Mouse (Mus musculus) ZHBTc4 (cell line): ENCODE data around the gene Ttll6.
"Not testable (repeated sequence)": the region's sequence is repeated elsewhere in the genome, so short reads cannot be mapped to it uniquely, and the experiment has no call there.

Experiments used
- DNase-seq: peaks from one replicate; pipeline ENCODE4 v3.0.0-alpha.2; 2011; ENCODE audit warnings: low read depth, low spot score

Gene Ttll6

GRCm38 (mm10) chr11:96133239-96133865, at the start of gene Ttll6:
TSS of gene Ttll6 (plus strand) at chr11:96133786.
- peak; percentile 93 for DNase-seq

GRCm38 (mm10) chr11:96087981-96088380, 45.6 kb upstream of the Ttll6 start:
- peak; percentile 59 for DNase-seq

- peak; percentile 65 for DNase-seq
These were observed 42.5 kb upstream of the Ttll6 start for GRCm38 (mm10) chr11:96091073-96091472.

GRCm38 (mm10) chr11:96092674-96093291, 40.8 kb upstream of the Ttll6 start:
- no peak for DNase-seq

- DNase-seq = peak; percentile 70
These were observed 40.2 kb upstream of the Ttll6 start for GRCm38 (mm10) chr11:96093361-96093760.

- DNase-seq = no peak
These were observed 25.2 kb upstream of the Ttll6 start for GRCm38 (mm10) chr11:96108376-96108775.

- DNase-seq = peak; percentile 79
These were observed 22.6 kb upstream of the Ttll6 start for GRCm38 (mm10) chr11:96110950-96111349.

GRCm38 (mm10) chr11:96111751-96112150, 21.8 kb upstream of the Ttll6 start, which contains the start of gene Calcoco2:
TSS of gene Calcoco2 (minus strand) at chr11:96111964.
- DNase-seq = peak; percentile 96

- peak; percentile 88 for DNase-seq
These were observed 19.5 kb upstream of the Ttll6 start for GRCm38 (mm10) chr11:96114077-96114476.

GRCm38 (mm10) chr11:96115416-96115815, 18.2 kb upstream of the Ttll6 start:
- DNase-seq = peak; percentile 63

GRCm38 (mm10) chr11:96116116-96116515, 17.5 kb upstream of the Ttll6 start:
- no peak for DNase-seq

GRCm38 (mm10) chr11:96116925-96117324, 16.7 kb upstream of the Ttll6 start:
- DNase-seq = not testable (repeated sequence)

- no peak for DNase-seq
These were observed 14.2 kb upstream of the Ttll6 start for GRCm38 (mm10) chr11:96119401-96119800.

- not testable (repeated sequence) for DNase-seq
These were observed 10.8 kb upstream of the Ttll6 start for GRCm38 (mm10) chr11:96122806-96123205.

- DNase-seq = peak; percentile 66
These were observed 9.3 kb upstream of the Ttll6 start for GRCm38 (mm10) chr11:96124052-96124914.

- DNase-seq = peak; percentile 79
These were observed 3.0 kb upstream of the Ttll6 start for GRCm38 (mm10) chr11:96130606-96131005.

- DNase-seq = no peak
These were observed 2.3 kb downstream of the Ttll6 start for GRCm38 (mm10) chr11:96135847-96136246.

GRCm38 (mm10) chr11:96140726-96141175, 7.2 kb downstream of the Ttll6 start:
- DNase-seq = no peak

GRCm38 (mm10) chr11:96143766-96144165, 10.2 kb downstream of the Ttll6 start:
- no peak for DNase-seq

- peak; percentile 91 for DNase-seq
These were observed 12.2 kb downstream of the Ttll6 start for GRCm38 (mm10) chr11:96145622-96146270.

- no peak for DNase-seq
These were observed 13.9 kb downstream of the Ttll6 start for GRCm38 (mm10) chr11:96147471-96147870.

- DNase-seq = no peak
These were observed 31.2 kb downstream of the Ttll6 start for GRCm38 (mm10) chr11:96164769-96165168.
